Mouse (Mus musculus) limb, embryonic 14.5 days (tissue): ENCODE measurements around the gene Mlph. TPM values are rescaled to one million over a fixed set of nuclear protein-coding genes. Genes with fewer than 3 reads are reported as not detected.

ENCODE experiments used
- ATAC-seq: fragments of 200-750 bp; cut with Nextera tagmentation; 2 replicates; pipeline ENCODE4 v1.8.0; 2017; ENCODE audit warnings: low read depth, moderate number of reproducible peaks, moderate TSS enrichment; ENCODE audit not compliant: low FRiP score
- DNase-seq: peaks from one replicate; pipeline ENCODE4 v3.0.0-alpha.2; 2015; ENCODE audit warnings: low spot score
- H3K27ac ChIP-seq: fragments of 300-500 bp; sonication (generic); replicated peaks from 2 replicates; pipeline ENCODE4 v1.5.1; 2014; ENCODE audit warnings: low read depth, mild to moderate bottlenecking, low read length, moderate library complexity, mixed read lengths
- H3K27me3 ChIP-seq: fragments of 300-500 bp; sonication (generic); 2 replicates; pipeline ENCODE4 v1.6.1; 2014; ENCODE audit warnings: low read length, mixed read lengths; ENCODE audit not compliant: control insufficient read depth, insufficient read depth
- H3K36me3 ChIP-seq: fragments of 300-500 bp; sonication (generic); 2 replicates; pipeline ENCODE4 v1.6.1; 2014; ENCODE audit warnings: mild to moderate bottlenecking, low read length, moderate library complexity, mixed read lengths; ENCODE audit not compliant: control insufficient read depth, insufficient read depth
- H3K4me1 ChIP-seq: fragments of 300-500 bp; sonication (generic); 2 replicates; pipeline ENCODE4 v1.6.1; 2014; ENCODE audit warnings: antibody characterized with exemption, low read length, mixed read lengths; ENCODE audit not compliant: control insufficient read depth, insufficient read depth
- H3K4me2 ChIP-seq: fragments of 300-500 bp; sonication (generic); replicated peaks from 2 replicates; pipeline ENCODE4 v1.6.1; 2014; ENCODE audit warnings: low read depth, mild to moderate bottlenecking, low read length, moderate library complexity; ENCODE audit not compliant: severe bottlenecking
- H3K4me3 ChIP-seq: fragments of 300-500 bp; sonication (generic); replicated peaks from 2 replicates; pipeline ENCODE4 v1.5.1; 2014; ENCODE audit warnings: low read length
- H3K9ac ChIP-seq: fragments of 300-500 bp; sonication (generic); 2 replicates; pipeline ENCODE4 v1.6.1; 2014; ENCODE audit warnings: mild to moderate bottlenecking, low read depth, low read length, moderate library complexity; ENCODE audit not compliant: severe bottlenecking
- H3K9me3 ChIP-seq: fragments of 300-500 bp; sonication (generic); 2 replicates; pipeline ENCODE4 v1.6.1; 2016; ENCODE audit warnings: low read length; ENCODE audit not compliant: control insufficient read depth
- POLR2A ChIP-seq: fragments of 200-500 bp; IDR thresholded peaks from 2 replicates; pipeline ENCODE4 v1.8.0; 2012; ENCODE audit warnings: inconsistent platforms, mild to moderate bottlenecking, moderate library complexity, borderline replicate concordance; ENCODE audit not compliant: insufficient read depth, insufficient read length; ENCODE audit errors: extremely low read depth
- WGBS: fragments of 180-500 bp; shearing (Covaris S2); extraction: QIAGEN DNeasy Blood & Tissue Kit; methylation state at CpG from one replicate; pipeline ENCODE4 v1.1.7; 2014; 5-methylcytosine and 5-hydroxymethylcytosine counted together
- polyA plus RNA-seq, 2 experiments: library from polyadenylated mRNA; depleted of rRNA in 1 of 2; stranded (reverse) in 1 of 2; unstranded in 1 of 2; fragments of >200 nt; fragmentation: Nextera tagmentation in 1 of 2; extraction: Ambion mirVana in 1 of 2; gene quantifications; 2 replicates each; pipeline versions ENCODE4 v1.2.1 to v1.2.3; 2012 to 2014

Mlph gene
- polyA plus RNA-seq, 2 experiments, result 1.3 to 1.5 TPM

DNA sequence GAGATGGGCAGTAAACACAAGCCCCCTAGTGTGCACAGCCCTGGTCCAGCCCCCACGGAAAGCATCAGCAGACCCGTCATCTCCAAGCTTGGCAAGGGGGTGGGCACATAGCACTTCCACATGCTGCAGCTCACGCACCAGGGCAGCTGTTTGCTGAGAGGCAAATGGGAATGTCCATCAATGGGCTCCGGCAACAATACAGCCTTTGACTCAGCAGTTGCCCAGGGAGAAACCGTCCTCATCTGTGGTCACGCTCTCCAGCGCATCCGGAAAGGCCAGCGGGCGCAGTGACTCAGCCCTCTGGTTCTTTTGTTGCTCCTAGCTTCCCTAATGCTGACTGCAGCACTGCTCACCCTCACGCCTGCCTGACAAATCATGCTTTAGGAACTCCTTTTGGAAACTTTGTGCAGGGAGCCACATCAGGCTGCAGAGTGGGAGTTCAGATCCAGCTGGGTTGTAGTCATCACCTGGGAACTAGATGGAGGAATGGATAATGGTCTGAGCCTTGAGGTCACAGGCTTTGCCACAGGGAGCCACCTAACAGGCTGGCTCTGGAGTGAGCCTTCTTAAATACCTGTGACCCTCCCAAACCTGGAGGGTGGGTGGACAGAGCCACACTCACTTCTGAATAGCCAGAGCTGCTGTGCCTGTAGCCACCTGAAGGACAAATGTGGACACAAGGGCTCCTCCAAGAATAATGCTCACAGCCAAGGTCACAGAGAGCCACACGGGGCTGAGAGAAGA, 60.2 kb downstream of the Mlph start:
- no peaks in the 10 kb centered on the region for H3K4me1 ChIP-seq
- ATAC-seq, result peak; percentile 35; the same call in 1 of the 2 replicates
- WGBS, result 42% methylated on average over 12 of the region's 12 CpGs
- no peaks in the 10 kb centered on the region for H3K36me3 ChIP-seq
- no peak for TF ChIP-seq POLR2A
- no peaks in the 10 kb centered on the region for H3K27me3 ChIP-seq
- H3K4me2 ChIP-seq, result no peak overlapping the region
- no peak overlapping the region for H3K4me3 ChIP-seq
- no peaks in the 10 kb centered on the region for H3K9me3 ChIP-seq
- H3K27ac ChIP-seq, result no peak overlapping the region
- H3K9ac ChIP-seq, result no peak overlapping the region
- DNase-seq, result peak; percentile 43

DNA sequence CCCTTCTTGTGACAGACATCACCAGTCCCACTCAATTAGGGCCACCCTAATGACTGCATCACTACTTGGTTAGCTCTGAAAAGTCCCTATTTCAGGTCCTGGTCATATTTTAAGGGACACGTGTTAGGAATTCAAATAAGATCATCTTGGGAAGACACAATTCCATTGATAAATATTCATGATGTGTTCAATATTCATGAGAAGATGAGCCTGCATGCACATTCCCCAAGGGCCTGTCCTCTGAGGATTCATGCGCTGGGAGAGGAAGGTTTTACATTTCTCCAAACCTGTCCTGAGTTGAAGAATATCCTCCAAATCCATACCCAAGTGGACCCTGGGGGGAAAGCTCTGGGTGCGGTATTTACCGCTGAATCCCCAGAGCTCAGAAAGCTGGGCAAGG, 61.1 kb downstream of the Mlph start:
- no peak overlapping the region for H3K27ac ChIP-seq
- TF ChIP-seq POLR2A, result no peak
- no peak for DNase-seq
- H3K27me3 ChIP-seq, result no peaks in the 10 kb centered on the region
- H3K36me3 ChIP-seq, result no peaks in the 10 kb centered on the region
- no peak overlapping the region for H3K9ac ChIP-seq
- no peak overlapping the region for H3K4me2 ChIP-seq
- 83% methylated on average over 4 of the region's 4 CpGs for WGBS
- ATAC-seq, result no peak
- no peak overlapping the region for H3K4me3 ChIP-seq
- H3K4me1 ChIP-seq, result no peaks in the 10 kb centered on the region
- no peaks in the 10 kb centered on the region for H3K9me3 ChIP-seq

DNA sequence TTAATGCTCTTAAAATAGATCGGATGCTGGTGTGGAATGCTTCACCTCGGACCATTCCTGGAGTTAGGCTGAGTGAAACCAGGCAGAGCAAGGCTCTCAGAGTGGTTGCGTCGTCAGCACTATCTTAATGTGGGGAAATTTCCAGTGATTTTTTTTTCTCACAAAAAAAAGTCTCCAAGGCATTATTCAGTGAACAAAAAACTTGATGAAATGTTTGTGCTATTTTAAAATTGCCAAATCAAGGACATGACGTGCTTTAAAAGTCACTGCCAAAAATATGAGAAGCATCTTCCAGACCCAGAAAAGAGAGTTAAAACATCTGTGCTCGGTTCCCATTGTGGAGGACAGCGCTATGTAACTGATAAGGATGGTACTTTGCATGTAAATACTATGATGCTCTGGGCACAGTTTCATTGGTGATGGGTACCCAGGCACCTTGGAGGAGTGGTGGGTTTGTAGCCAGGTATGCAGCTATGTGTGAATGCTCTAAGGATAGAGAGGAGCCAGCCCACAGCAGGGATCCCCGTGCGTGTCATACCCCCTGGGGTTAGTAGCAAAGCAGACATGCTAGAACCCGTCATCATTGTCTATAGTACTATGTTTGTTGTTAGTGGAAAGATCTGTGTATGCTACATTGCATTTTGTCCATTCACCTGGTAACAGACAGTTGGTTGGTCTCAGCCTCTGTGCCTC, 65.9 kb downstream of the Mlph start:
- 64% methylated on average over 10 of the region's 10 CpGs for WGBS
- H3K4me3 ChIP-seq, result no peak overlapping the region
- TF ChIP-seq POLR2A, result no peak
- no peaks in the 10 kb centered on the region for H3K36me3 ChIP-seq
- no peaks in the 10 kb centered on the region for H3K9me3 ChIP-seq
- no peak overlapping the region for H3K27ac ChIP-seq
- no peak overlapping the region for H3K4me2 ChIP-seq
- DNase-seq (peak; percentile 34), ATAC-seq (no peak)
- H3K27me3 ChIP-seq, result no peaks in the 10 kb centered on the region
- H3K4me1 ChIP-seq, result no peaks in the 10 kb centered on the region
- no peak overlapping the region for H3K9ac ChIP-seq

DNA sequence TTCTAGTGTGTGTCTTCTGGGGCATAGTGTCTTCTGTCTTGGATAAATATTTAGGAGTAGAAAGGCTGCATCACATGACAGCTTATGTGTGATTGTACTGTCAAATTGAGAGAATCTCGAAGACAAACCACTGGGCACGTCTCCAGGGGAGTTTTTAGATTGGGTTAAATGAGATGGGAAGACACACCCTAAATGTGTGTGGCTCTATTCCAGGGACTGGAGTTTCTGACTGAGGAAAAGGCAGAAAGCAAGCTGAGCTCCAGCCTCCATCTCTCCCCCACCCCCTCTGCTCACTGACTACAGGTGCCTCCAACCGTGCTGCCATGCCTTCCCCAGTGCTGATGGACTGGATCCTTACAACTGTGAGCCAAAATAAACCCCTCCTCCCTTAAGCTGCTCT, 66.5 kb downstream of the Mlph start:
- no peak for TF ChIP-seq POLR2A
- ATAC-seq, result no peak
- DNase-seq, result no peak

DNA sequence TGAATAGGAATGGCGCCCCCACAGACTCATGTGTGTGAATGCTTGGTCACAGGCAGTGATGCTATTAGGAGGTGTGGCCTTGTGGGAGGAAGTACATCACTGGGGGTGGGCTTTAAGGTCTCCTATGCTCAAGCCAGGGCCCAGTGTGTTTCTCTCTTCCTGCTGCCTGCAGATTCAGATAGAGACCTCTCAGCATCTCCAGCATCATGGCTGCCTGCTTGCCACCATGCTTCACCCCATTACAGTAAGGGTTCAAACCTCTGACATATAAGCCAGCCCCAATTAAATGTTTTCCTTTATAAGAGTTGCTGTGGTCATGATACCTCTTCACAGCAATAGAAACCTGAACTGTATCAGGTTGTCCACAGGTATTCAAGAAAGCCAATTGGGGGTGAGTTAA, 81.0 kb downstream of the Mlph start:
- ATAC-seq (no peak), DNase-seq (no peak)
- Histone ChIP-seq H3K4me2 (no peak overlapping the region), H3K36me3 (no peaks in the 10 kb centered on the region), H3K9me3 (no peaks in the 10 kb centered on the region), H3K4me1 (peaks cover 11% of the 10 kb centered on the region; the same call in 1 of the 2 replicates), H3K27ac (no peak overlapping the region), H3K27me3 (no peaks in the 10 kb centered on the region), H3K4me3 (no peak overlapping the region), H3K9ac (no peak overlapping the region)
- no peak for TF ChIP-seq POLR2A
- 100% methylated on average over 1 of the region's 1 CpGs for WGBS

More for the DNA sequence above, 66.5 kb downstream of the Mlph start:
- 81% methylated on average over 3 of the region's 3 CpGs for WGBS
- Histone ChIP-seq H3K27ac (no peak overlapping the region), H3K4me3 (no peak overlapping the region), H3K36me3 (no peaks in the 10 kb centered on the region), H3K9ac (no peak overlapping the region), H3K27me3 (no peaks in the 10 kb centered on the region), H3K4me1 (no peaks in the 10 kb centered on the region), H3K9me3 (no peaks in the 10 kb centered on the region), H3K4me2 (no peak overlapping the region)
